Mouse (Mus musculus) embryonic fibroblast, embryonic 13.5 days (primary cell): ENCODE data around the gene Slc25a22. TPM values are rescaled to one million over a fixed set of nuclear protein-coding genes. Genes with fewer than 3 reads are reported as not detected.

Experiments used
- H3K27ac ChIP-seq: 2 replicates; pipeline ENCODE4 v1.5.1; 2012; ENCODE audit warnings: low read length, control low read depth, inconsistent platforms; ENCODE audit not compliant: insufficient read depth
- H3K4me1 ChIP-seq: 2 replicates; pipeline ENCODE4 v1.6.1; 2011; ENCODE audit warnings: low read length; ENCODE audit not compliant: control insufficient read depth, insufficient read depth
- H3K4me3 ChIP-seq: 2 replicates; pipeline ENCODE4 v1.5.1; 2011; ENCODE audit warnings: mild to moderate bottlenecking, control low read depth, low read length; ENCODE audit not compliant: insufficient read depth
- CTCF ChIP-seq: IDR thresholded peaks from 2 replicates; pipeline ENCODE4 v1.5.1; 2011; ENCODE audit warnings: mild to moderate bottlenecking, control low read depth, low read length, moderate library complexity, borderline replicate concordance; ENCODE audit not compliant: insufficient read depth
- POLR2A ChIP-seq: IDR thresholded peaks from 2 replicates; pipeline ENCODE4 v1.6.1; 2011; ENCODE audit warnings: low read depth, mild to moderate bottlenecking, control low read depth, low read length, moderate library complexity
- polyA plus RNA-seq: library from polyadenylated mRNA; stranded (reverse); fragments of >200 nt; gene quantifications from 2 replicates; pipeline ENCODE4 v1.2.4, GENCODE M21; 2011; ENCODE audit warnings: low read depth; ENCODE audit not compliant: missing spikeins, insufficient read length

Gene Slc25a22
- polyA plus RNA-seq = 24.0 and 26.9 TPM in 2 replicates

- H3K27ac ChIP-seq = peak within 1 kb of the TSS; percentile 21; the same call in 1 of the 2 replicates
- TF ChIP-seq CTCF (0 out of 2 replicates have a peak, but pooled peaks have one; percentile 26), POLR2A (peak; percentile 83)
- peaks cover 10% of the 10 kb centered on the region; the same call in 1 of the 2 replicates for H3K4me1 ChIP-seq
Observed at GRCm38 (mm10) chr7:141437178-141438120, at the start of gene Slc25a22. TSS of gene Slc25a22 (minus strand) at chr7:141437892.

GRCm38 (mm10) chr7:141487141-141487540 lies 49.4 kb upstream of the Slc25a22 start:
- TF ChIP-seq CTCF (no peak), POLR2A (no peak)
- Histone ChIP-seq H3K4me3 (no peak overlapping the region), H3K4me1 (0 out of 2 replicates have a peak, but pooled peaks cover 7% of the 10 kb centered on the region), H3K27ac (no peak overlapping the region)

More at GRCm38 (mm10) chr7:141437178-141438120, at the start of gene Slc25a22:
- H3K4me3 ChIP-seq = peak within 1 kb of the TSS; percentile 73

GRCm38 (mm10) chr7:141486239-141486638 lies 48.5 kb upstream of the Slc25a22 start:
- 0 out of 2 replicates have a peak, but pooled peaks cover 7% of the 10 kb centered on the region for H3K4me1 ChIP-seq
- TF ChIP-seq POLR2A (no peak), CTCF (no peak)

GRCm38 (mm10) chr7:141485606-141486005 lies 47.9 kb upstream of the Slc25a22 start:
- no peak overlapping the region for H3K27ac ChIP-seq
- H3K4me3 ChIP-seq = no peak overlapping the region
- TF ChIP-seq POLR2A = no peak
- TF ChIP-seq CTCF = no peak
- H3K4me1 ChIP-seq = 0 out of 2 replicates have a peak, but pooled peaks cover 7% of the 10 kb centered on the region

More at GRCm38 (mm10) chr7:141486239-141486638, 48.5 kb upstream of the Slc25a22 start:
- H3K4me3 ChIP-seq = no peak overlapping the region
- H3K27ac ChIP-seq = no peak overlapping the region

GRCm38 (mm10) chr7:141485186-141485585 lies 47.5 kb upstream of the Slc25a22 start:
- H3K27ac ChIP-seq = no peak overlapping the region
- TF ChIP-seq CTCF (no peak), POLR2A (no peak)
- 0 out of 2 replicates have a peak, but pooled peaks cover 7% of the 10 kb centered on the region for H3K4me1 ChIP-seq
- H3K4me3 ChIP-seq = no peak overlapping the region

GRCm38 (mm10) chr7:141484186-141485120 lies 46.8 kb upstream of the Slc25a22 start:
- Histone ChIP-seq H3K4me1 (0 out of 2 replicates have a peak, but pooled peaks cover 7% of the 10 kb centered on the region), H3K27ac (no peak overlapping the region), H3K4me3 (no peak overlapping the region)
- TF ChIP-seq CTCF (no peak), POLR2A (no peak)

GRCm38 (mm10) chr7:141483114-141483653 lies 45.5 kb upstream of the Slc25a22 start:
- TF ChIP-seq POLR2A (no peak), CTCF (no peak)
- Histone ChIP-seq H3K4me3 (no peak overlapping the region), H3K4me1 (peaks cover 10% of the 10 kb centered on the region; the same call in 1 of the 2 replicates), H3K27ac (no peak overlapping the region)

- Histone ChIP-seq H3K4me1 (peaks cover 10% of the 10 kb centered on the region), H3K27ac (no peak overlapping the region), H3K4me3 (peak overlapping the region; percentile 11)
- TF ChIP-seq POLR2A (no peak), CTCF (no peak)
Observed at GRCm38 (mm10) chr7:141482531-141483024, 44.9 kb upstream of the Slc25a22 start.
